Mouse (Mus musculus) erythroblast, embryonic 14.5 days (primary cell): ENCODE results near the gene Pex5l. TPM values are rescaled to one million over a fixed set of nuclear protein-coding genes. Genes with fewer than 3 reads are reported as not detected.

Experiments
- H3K27me3 ChIP-seq: 2 replicates; pipeline ENCODE4 v1.6.1; 2012; ENCODE audit warnings: inconsistent platforms; ENCODE audit not compliant: control insufficient read depth
- H3K36me3 ChIP-seq: 2 replicates; pipeline ENCODE4 v1.6.1; 2012; ENCODE audit warnings: mild to moderate bottlenecking, inconsistent platforms; ENCODE audit not compliant: control insufficient read depth
- H3K4me1 ChIP-seq: 2 replicates; pipeline ENCODE4 v1.6.1; 2012; ENCODE audit warnings: inconsistent platforms; ENCODE audit not compliant: control insufficient read depth
- H3K4me3 ChIP-seq: replicated peaks from 2 replicates; pipeline ENCODE3; 2012; ENCODE audit warnings: moderate library complexity, mild to moderate bottlenecking, inconsistent platforms
- H3K9me3 ChIP-seq: 2 replicates; pipeline ENCODE4 v1.6.1; 2012; ENCODE audit warnings: low read length, inconsistent platforms, mixed read lengths; ENCODE audit not compliant: control insufficient read depth
- GATA1 ChIP-seq: IDR thresholded peaks from 2 replicates; pipeline ENCODE4 v1.6.1; 2012; ENCODE audit warnings: low read length, inconsistent platforms, mixed read lengths
- TAL1 ChIP-seq: IDR thresholded peaks from 3 replicates; pipeline ENCODE4 v1.6.1; 2012; ENCODE audit warnings: low read length, inconsistent platforms, mixed read lengths
- polyA plus RNA-seq: library from polyadenylated mRNA; stranded (reverse); fragments of >175 nt; gene quantifications from 2 replicates; pipeline ENCODE4 v1.2.3, GENCODE M21; 2012

Gene Pex5l
- polyA plus RNA-seq, 1 experiment: not detected

DNA sequence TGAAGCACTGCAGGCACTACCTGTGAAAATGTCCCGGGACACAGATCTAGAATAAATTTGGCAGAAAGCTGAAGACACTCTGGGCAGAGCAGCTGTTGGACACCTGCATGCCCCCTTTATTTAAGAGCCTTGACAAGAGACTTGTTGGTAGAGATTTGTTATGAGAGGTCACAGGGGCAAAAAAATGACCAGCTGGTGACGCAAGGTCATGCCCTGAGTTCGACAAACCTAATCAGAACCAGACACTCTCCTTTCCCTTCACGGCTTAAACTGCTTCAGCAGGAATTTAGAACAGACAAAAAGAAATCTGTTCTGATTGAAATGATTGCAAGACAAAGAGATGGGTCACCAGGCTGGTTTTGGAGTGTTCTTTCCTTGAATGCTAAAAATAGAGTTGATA, 163.1 kb downstream of the Pex5l start:
- no peak for TF ChIP-seq GATA1
- TF ChIP-seq TAL1: no peak

DNA sequence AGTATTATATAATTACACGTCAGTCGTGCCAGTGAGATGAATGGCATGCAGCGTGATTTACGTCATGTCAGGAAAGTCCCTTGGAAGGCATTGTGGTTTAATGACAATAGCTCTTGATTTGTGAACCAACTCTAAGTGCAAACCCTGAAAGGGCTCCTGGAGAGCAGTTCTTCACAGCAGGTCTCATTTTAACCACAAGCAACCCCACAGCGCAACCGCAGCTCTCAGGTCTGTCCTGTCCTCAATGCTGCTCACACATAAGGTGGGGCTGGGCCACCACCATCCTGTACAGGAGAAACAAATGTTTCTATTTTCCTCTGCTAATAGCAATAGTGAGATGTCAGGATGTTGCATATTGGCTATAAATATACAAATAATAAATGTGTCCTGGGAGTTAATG, 163.8 kb downstream of the Pex5l start:
- H3K36me3 ChIP-seq: no peaks in the 10 kb centered on the region
- no peaks in the 10 kb centered on the region for H3K27me3 ChIP-seq
- TF ChIP-seq TAL1 (no peak), GATA1 (no peak)
- H3K9me3 ChIP-seq: no peaks in the 10 kb centered on the region
- H3K4me3 ChIP-seq: no peak overlapping the region
- no peaks in the 10 kb centered on the region for H3K4me1 ChIP-seq

More for the DNA sequence above, 163.1 kb downstream of the Pex5l start:
- H3K9me3 ChIP-seq: no peaks in the 10 kb centered on the region
- no peaks in the 10 kb centered on the region for H3K4me1 ChIP-seq
- no peaks in the 10 kb centered on the region for H3K36me3 ChIP-seq
- no peaks in the 10 kb centered on the region for H3K27me3 ChIP-seq
- no peak overlapping the region for H3K4me3 ChIP-seq

DNA sequence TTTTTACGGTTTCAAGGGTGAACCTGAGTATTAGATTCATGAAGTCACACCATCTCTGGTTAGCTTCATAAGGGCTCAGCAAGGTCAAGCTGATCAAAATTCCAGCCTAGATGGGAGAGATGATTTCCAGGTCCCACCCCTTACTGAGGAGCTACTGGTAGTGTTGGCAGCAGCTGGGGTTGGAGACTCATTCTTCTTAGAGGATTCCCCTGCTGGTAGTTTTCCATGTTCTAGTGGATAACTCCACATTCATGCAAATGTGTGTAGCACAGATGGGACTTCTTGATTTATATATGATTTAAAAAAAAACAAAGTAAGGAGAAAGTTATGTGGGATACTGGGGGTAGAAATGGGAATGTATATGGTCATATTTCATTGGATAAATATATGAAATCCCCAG, 172.8 kb downstream of the Pex5l start:
- Histone ChIP-seq H3K4me1 (no peaks in the 10 kb centered on the region), H3K27me3 (no peaks in the 10 kb centered on the region), H3K4me3 (no peak overlapping the region), H3K36me3 (no peaks in the 10 kb centered on the region), H3K9me3 (peaks cover 2% of the 10 kb centered on the region; the same call in 1 of the 2 replicates)
- no peak for TF ChIP-seq GATA1
- TF ChIP-seq TAL1: no peak

DNA sequence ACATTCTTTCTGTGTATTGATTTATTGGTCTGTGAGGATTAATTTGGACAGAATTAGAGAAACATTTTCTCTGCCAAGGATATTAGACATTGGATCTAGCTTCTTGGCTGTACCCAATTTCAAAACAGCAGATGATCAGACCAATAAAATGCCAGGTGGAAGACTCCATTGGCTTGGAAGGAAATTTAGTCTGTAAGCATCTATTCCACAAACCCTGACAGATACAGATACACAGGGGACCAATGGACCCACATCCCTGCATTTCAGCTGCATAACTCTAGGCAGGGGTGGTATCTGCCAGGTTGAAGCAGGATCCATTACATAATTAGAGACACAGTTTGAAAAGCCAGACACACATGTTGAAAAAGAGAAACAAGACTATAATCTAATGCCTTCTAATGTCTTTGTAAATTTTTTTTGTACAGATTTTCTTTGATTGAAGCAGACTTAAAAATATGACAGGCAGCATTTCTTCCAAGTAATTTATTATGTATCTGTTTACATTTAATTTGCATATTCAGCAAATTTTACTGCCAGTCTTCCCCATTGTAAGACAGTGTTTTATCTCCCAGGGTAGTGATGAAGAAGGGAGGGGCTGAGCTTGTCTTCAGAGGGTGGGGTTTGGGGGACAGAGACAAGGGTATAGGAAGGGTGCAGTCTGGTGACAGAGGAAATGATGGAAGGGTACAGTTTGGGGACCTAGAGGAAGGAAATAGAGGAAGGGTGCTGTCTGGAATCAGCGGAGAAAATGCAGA, 174.2 kb downstream of the Pex5l start:
- Histone ChIP-seq H3K9me3 (peaks cover 2% of the 10 kb centered on the region; the same call in 1 of the 2 replicates), H3K36me3 (no peaks in the 10 kb centered on the region), H3K4me3 (no peak overlapping the region), H3K4me1 (no peaks in the 10 kb centered on the region), H3K27me3 (no peaks in the 10 kb centered on the region)
- no peak for TF ChIP-seq GATA1
- TF ChIP-seq TAL1: no peak

DNA sequence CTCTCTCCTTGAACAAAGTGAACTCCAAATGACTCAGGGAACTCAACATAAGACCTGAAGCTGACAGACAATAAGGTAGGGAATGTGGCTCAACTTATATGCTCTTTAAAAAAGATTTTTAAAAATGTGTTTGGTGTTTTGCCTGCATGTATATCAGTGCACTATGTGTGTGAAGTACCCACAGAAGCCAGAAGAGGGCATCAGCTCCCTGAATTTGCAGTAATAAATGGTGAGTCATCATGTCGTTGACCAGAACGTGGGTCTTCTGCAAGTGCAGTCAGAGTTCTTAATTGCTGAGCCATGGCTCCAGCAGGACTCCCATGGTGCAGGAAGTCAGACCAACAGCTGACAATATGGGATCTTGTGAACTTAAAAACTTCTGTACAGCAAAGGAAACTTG, 177.5 kb downstream of the Pex5l start:
- H3K27me3 ChIP-seq: no peaks in the 10 kb centered on the region
- H3K9me3 ChIP-seq: no peaks in the 10 kb centered on the region
- no peak overlapping the region for H3K4me3 ChIP-seq
- no peaks in the 10 kb centered on the region for H3K36me3 ChIP-seq
- TF ChIP-seq GATA1 (no peak), TAL1 (no peak)
- H3K4me1 ChIP-seq: no peaks in the 10 kb centered on the region

DNA sequence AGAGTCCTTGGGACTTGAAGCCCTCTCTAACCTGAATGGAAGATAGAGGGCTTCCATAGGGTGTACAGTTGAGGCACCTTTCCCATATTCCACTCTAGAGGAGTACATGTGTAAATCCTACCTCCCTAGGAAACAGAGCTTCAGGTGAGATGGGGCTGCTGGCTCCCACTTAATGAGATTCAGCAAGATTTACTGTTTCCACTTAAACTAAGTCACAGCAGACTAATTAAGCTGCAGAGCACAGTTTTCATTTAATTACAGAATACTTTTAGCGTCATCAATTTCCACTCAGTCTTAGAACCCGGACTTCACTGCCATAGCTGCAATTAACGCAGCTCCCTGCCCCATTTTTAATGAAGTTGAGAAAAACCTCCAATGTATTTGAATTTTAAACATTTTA, 181.6 kb downstream of the Pex5l start:
- Histone ChIP-seq H3K27me3 (no peaks in the 10 kb centered on the region), H3K36me3 (no peaks in the 10 kb centered on the region), H3K9me3 (no peaks in the 10 kb centered on the region), H3K4me3 (no peak overlapping the region), H3K4me1 (no peaks in the 10 kb centered on the region)
- TF ChIP-seq GATA1 (no peak), TAL1 (no peak)

DNA sequence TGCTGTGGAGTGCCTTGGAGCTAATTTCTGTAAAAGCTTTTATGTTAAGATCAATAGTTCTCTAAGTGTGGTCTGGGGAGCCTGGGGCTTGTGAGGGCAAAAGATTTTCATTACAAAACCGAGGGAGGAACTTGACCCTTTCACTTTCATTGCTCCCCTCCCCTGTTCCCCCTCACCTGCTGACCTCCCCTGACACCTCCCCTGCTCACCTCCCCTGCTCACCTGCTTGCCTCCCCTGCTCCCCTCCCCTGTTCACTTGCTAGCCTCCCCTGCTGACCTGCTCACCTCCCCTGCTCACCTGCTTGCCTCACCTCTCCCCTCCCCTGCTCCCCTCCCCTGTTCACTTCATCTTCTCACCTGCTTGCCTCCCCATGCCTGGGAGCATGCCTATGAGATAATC, 191.7 kb downstream of the Pex5l start:
- Histone ChIP-seq H3K36me3 (no peaks in the 10 kb centered on the region), H3K9me3 (no peaks in the 10 kb centered on the region), H3K27me3 (no peaks in the 10 kb centered on the region), H3K4me3 (no peak overlapping the region), H3K4me1 (no peaks in the 10 kb centered on the region)
- no peak for TF ChIP-seq TAL1
- TF ChIP-seq GATA1: no peak

DNA sequence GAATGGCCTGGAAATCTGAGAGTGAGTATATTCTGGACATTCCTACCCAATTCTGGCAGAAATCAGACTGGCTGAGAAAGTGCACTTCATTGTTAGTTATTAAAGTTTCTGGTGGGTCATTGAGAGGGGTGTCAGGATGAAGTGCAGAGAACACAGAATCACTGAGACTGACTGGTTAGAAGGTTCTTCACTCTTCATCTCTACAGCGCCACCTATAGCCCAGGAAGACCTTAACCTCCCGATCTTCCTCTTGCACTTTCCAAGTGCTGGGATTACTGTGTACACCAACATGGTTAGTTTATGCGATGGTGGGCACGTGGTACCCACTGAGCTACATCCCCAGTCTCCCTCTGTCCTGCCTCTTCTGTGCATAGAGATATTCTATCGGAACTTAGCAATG, 195.6 kb downstream of the Pex5l start:
- no peaks in the 10 kb centered on the region for H3K4me1 ChIP-seq
- H3K36me3 ChIP-seq: no peaks in the 10 kb centered on the region
- no peak overlapping the region for H3K4me3 ChIP-seq
- H3K9me3 ChIP-seq: no peaks in the 10 kb centered on the region
- no peaks in the 10 kb centered on the region for H3K27me3 ChIP-seq
- no peak for TF ChIP-seq GATA1
- TF ChIP-seq TAL1: no peak

DNA sequence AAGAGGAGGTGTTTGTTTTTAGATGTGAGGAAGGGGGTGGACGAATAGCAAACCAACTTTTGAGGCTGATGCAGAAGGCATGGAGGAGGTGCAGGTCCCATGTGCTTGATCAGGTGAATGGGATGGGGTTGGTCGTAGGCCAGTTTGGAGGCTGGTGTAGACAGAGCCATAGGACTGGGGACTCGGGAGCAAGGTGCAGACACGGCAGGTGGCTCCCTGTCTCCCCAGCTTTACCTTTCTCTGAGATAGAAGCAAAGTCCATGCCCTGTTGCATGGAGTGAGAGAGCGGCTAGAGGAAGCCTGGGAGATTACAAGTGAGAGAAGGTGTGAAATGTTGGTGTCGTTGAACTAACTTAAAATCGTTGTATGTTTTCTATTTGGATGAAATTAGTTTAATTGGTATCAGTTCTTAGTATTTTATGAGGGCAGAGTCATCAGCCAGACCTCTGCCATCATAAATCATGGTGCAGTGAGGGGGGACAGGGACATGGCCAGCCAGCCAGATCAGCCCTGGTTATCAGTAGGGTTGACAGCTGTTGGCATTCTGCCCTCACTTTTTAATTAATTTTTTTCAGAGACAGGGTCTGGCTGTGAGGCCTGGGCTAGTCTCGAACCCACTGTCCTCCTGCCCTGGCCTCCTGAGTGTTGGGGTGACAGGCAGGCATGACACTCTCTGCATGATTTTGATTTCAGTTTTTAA, 203.1 kb downstream of the Pex5l start:
- Histone ChIP-seq H3K27me3 (no peaks in the 10 kb centered on the region), H3K36me3 (no peaks in the 10 kb centered on the region), H3K4me3 (no peak overlapping the region), H3K4me1 (no peaks in the 10 kb centered on the region), H3K9me3 (no peaks in the 10 kb centered on the region)
- TF ChIP-seq TAL1 (no peak), GATA1 (no peak)

DNA sequence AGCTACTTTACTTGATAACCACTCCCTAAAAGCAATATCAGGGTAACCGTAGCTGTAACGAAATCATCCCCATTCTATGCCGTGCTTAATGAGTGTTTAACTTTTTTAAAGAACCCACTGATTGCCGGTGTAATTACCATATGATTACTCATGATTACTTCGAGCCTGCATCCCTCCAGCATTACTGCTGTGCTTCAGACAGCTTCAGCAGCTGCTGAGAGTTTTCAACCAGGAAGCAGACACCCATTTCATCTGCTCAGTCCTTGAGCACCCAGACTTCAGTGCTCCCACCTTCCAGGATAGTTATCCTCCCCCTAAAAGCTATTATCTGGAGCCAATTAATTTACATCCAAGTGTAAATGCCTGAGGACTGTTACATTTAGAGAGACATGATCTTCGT, 218.9 kb downstream of the Pex5l start:
- TF ChIP-seq GATA1: no peak
- TF ChIP-seq TAL1: no peak
- H3K9me3 ChIP-seq: peaks cover 5% of the 10 kb centered on the region; the same call in 1 of the 2 replicates

More for the DNA sequence above, 218.9 kb downstream of the Pex5l start:
- no peaks in the 10 kb centered on the region for H3K4me1 ChIP-seq
- H3K36me3 ChIP-seq: no peaks in the 10 kb centered on the region
- no peak overlapping the region for H3K4me3 ChIP-seq
- H3K27me3 ChIP-seq: no peaks in the 10 kb centered on the region
